ENCODE assay signal across 15 mouse cellular contexts in the genomic region with DNA sequence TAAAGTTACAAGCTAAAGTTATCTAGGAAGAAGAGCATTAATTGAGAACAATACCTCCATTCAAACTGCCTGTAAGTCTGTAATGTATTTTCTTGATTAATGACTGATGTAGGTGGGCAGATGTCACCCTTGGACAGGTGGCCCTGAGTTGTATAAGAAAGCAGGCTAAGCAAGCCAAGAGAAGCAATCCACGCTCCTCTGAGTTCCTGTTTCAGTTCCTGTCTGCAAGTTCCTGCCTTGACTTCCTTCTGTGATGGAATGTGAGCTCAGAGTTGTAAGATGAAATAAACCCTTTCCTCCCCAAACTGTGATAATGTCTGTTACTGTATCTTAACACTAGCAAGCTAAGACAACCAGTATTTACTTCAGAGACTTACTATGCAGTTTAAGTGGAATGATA.
"Had no signal": no experiment of that assay in that cellular context is flagged by ENCODE, and none has a peak within 500 bp of the region (broad histone marks: within the 10 kb centered on the region; RNA-seq: fewer than 3 reads in every experiment).

No protein-coding gene starts in this region.

- H3K36me3 ChIP-seq: midbrain, embryonic 15.5 days had no signal

- DNase-seq: kidney, adult 11 months; kidney, adult 8-10 months; kidney, postnatal 14 days; kidney, postnatal 4 days; left cerebral cortex, postnatal 4 days; lung, embryonic 14.5 days; thymus, adult 18-20 months; thymus, postnatal 36 days had no signal

- H3K27me3 ChIP-seq: kidney, embryonic 15.5 days; limb, embryonic 12.5 days; limb, embryonic 15.5 days; midbrain, embryonic 12.5 days; midbrain, embryonic 15.5 days; neural tube, embryonic 13.5 days had no signal

- ATAC-seq: lung, postnatal 0 days; midbrain, embryonic 15.5 days had no signal
